Mouse (Mus musculus) liver, postnatal 0 days (tissue): Measurements from ENCODE around the gene Clybl. TPM values are rescaled to one million over a fixed set of nuclear protein-coding genes. Genes with fewer than 3 reads are reported as not detected.

Experiments
- ATAC-seq: fragments of 200-750 bp; cut with Nextera tagmentation; 2 replicates; pipeline ENCODE4 v1.8.0; 2017; ENCODE audit warnings: mild to moderate bottlenecking, moderate library complexity
- DNase-seq: peaks from one replicate; pipeline ENCODE4 v3.0.0-alpha.2; 2016
- H3K27ac ChIP-seq: fragments of 300-500 bp; sonication (generic); 2 replicates; pipeline ENCODE4 v1.5.1; 2014; ENCODE audit warnings: antibody characterized with exemption, moderate library complexity, mild to moderate bottlenecking, low read depth
- H3K27me3 ChIP-seq: fragments of 300-500 bp; sonication (generic); 2 replicates; pipeline ENCODE4 v1.6.1; 2014; ENCODE audit warnings: low read length, control low read depth, mixed read lengths; ENCODE audit not compliant: insufficient read depth
- H3K36me3 ChIP-seq: fragments of 300-500 bp; sonication (generic); replicated peaks from 2 replicates; pipeline ENCODE4 v1.6.1; 2014; ENCODE audit warnings: mild to moderate bottlenecking, control low read depth, low read length, moderate library complexity, mixed read lengths; ENCODE audit not compliant: insufficient read depth
- H3K4me1 ChIP-seq: fragments of 300-500 bp; sonication (generic); 2 replicates; pipeline ENCODE4 v1.6.1; 2014; ENCODE audit warnings: antibody characterized with exemption, mild to moderate bottlenecking, control low read depth; ENCODE audit not compliant: insufficient read depth
- H3K4me2 ChIP-seq: fragments of 300-500 bp; sonication (generic); 2 replicates; pipeline ENCODE4 v1.6.1; 2014; ENCODE audit warnings: low read depth, mild to moderate bottlenecking, low read length, moderate library complexity, mixed read lengths
- H3K4me3 ChIP-seq: fragments of 300-500 bp; sonication (generic); 2 replicates; pipeline ENCODE4 v1.5.1; 2014; ENCODE audit warnings: low read depth, low read length
- H3K9ac ChIP-seq: fragments of 300-500 bp; sonication (generic); replicated peaks from 2 replicates; pipeline ENCODE4 v1.6.1; 2014; ENCODE audit warnings: mild to moderate bottlenecking, moderate library complexity
- H3K9me3 ChIP-seq: fragments of 300-500 bp; sonication (generic); 2 replicates; pipeline ENCODE4 v1.6.1; 2016; ENCODE audit warnings: mild to moderate bottlenecking, control low read depth, low read length, mixed read lengths
- CTCF ChIP-seq: sonication (generic); IDR thresholded peaks from 2 replicates; pipeline ENCODE4 v1.5.1; 2016; ENCODE audit warnings: antibody characterized with exemption, low read depth
- EP300 ChIP-seq: IDR thresholded peaks from 2 replicates; pipeline ENCODE4 v1.6.1; 2016; ENCODE audit warnings: antibody characterized with exemption, low read depth, mild to moderate bottlenecking
- WGBS: fragments of 180-500 bp; shearing (Covaris S2); extraction: QIAGEN DNeasy Blood & Tissue Kit; methylation state at CpG from one replicate; pipeline ENCODE4 v1.1.7; 2014; ENCODE audit not compliant: insufficient replicate concordance; 5-methylcytosine and 5-hydroxymethylcytosine counted together
- polyA plus RNA-seq: library from polyadenylated mRNA; unstranded; fragments of >200 nt; fragmentation: Nextera tagmentation; extraction: Ambion mirVana; gene quantifications from 2 replicates; pipeline ENCODE4 v1.2.1, GENCODE M21; 2015

The Clybl gene
- polyA plus RNA-seq, 1 experiment from 2014 or later, result 36.0 TPM

GRCm38 (mm10) chr14:122341591-122342360, 160.3 kb downstream of the Clybl start:
- Histone ChIP-seq H3K27me3 (no peaks in the 10 kb centered on the region), H3K4me3 (no peak overlapping the region), H3K36me3 (no peaks in the 10 kb centered on the region), H3K4me2 (no peak overlapping the region), H3K9ac (no peak overlapping the region), H3K27ac (no peak overlapping the region), H3K9me3 (no peaks in the 10 kb centered on the region), H3K4me1 (no peaks in the 10 kb centered on the region)
- 43% methylated on average over 6 of the region's 6 CpGs for whole genome bisulfite sequencing
- DNase-seq (no peak), ATAC-seq (no peak)
- no peak for TF ChIP-seq EP300
- no peak for TF ChIP-seq CTCF

GRCm38 (mm10) chr14:122344272-122345224, 163.0 kb downstream of the Clybl start:
- WGBS, result 79% methylated on average over 18 of the region's 18 CpGs
- H3K4me1 ChIP-seq, result no peaks in the 10 kb centered on the region

GRCm38 (mm10) chr14:122348069-122348468, 166.6 kb downstream of the Clybl start:
- no peaks in the 10 kb centered on the region for H3K27me3 ChIP-seq
- no peaks in the 10 kb centered on the region for H3K36me3 ChIP-seq
- H3K4me2 ChIP-seq, result no peak overlapping the region
- no peaks in the 10 kb centered on the region for H3K4me1 ChIP-seq
- H3K4me3 ChIP-seq, result no peak overlapping the region
- DNase-seq, result no peak
- no peak overlapping the region for H3K9ac ChIP-seq
- ATAC-seq, result no peak
- no peaks in the 10 kb centered on the region for H3K9me3 ChIP-seq
- TF ChIP-seq CTCF (no peak), EP300 (no peak)
- no peak overlapping the region for H3K27ac ChIP-seq
- 75% methylated on average over 7 of the region's 7 CpGs for WGBS

More at GRCm38 (mm10) chr14:122344272-122345224, 163.0 kb downstream of the Clybl start:
- Histone ChIP-seq H3K9ac (no peak overlapping the region), H3K4me3 (no peak overlapping the region), H3K27me3 (no peaks in the 10 kb centered on the region), H3K4me2 (no peak overlapping the region), H3K9me3 (no peaks in the 10 kb centered on the region), H3K36me3 (no peaks in the 10 kb centered on the region), H3K27ac (no peak overlapping the region)
- ATAC-seq (no peak), DNase-seq (no peak)
- TF ChIP-seq CTCF, result no peak
- no peak for TF ChIP-seq EP300

GRCm38 (mm10) chr14:122349326-122349725, 167.8 kb downstream of the Clybl start:
- H3K4me1 ChIP-seq, result no peaks in the 10 kb centered on the region
- H3K27me3 ChIP-seq, result no peaks in the 10 kb centered on the region
- H3K36me3 ChIP-seq, result no peaks in the 10 kb centered on the region
- 82% methylated on average over 5 of the region's 5 CpGs for whole genome bisulfite sequencing
- H3K9ac ChIP-seq, result no peak overlapping the region
- ATAC-seq (no peak), DNase-seq (no peak)
- H3K4me3 ChIP-seq, result no peak overlapping the region
- H3K4me2 ChIP-seq, result no peak overlapping the region
- no peaks in the 10 kb centered on the region for H3K9me3 ChIP-seq
- TF ChIP-seq EP300 (no peak), CTCF (no peak)
- H3K27ac ChIP-seq, result no peak overlapping the region

GRCm38 (mm10) chr14:122349761-122350160, 168.3 kb downstream of the Clybl start:
- WGBS, result 88% methylated on average over 4 of the region's 4 CpGs
- DNase-seq (no peak), ATAC-seq (no peak)
- Histone ChIP-seq H3K9me3 (no peaks in the 10 kb centered on the region), H3K4me1 (no peaks in the 10 kb centered on the region), H3K27ac (no peak overlapping the region), H3K9ac (no peak overlapping the region), H3K4me2 (no peak overlapping the region), H3K36me3 (no peaks in the 10 kb centered on the region), H3K27me3 (no peaks in the 10 kb centered on the region), H3K4me3 (no peak overlapping the region)
- TF ChIP-seq CTCF, result no peak
- no peak for TF ChIP-seq EP300

GRCm38 (mm10) chr14:122350766-122351165, 169.3 kb downstream of the Clybl start:
- no peaks in the 10 kb centered on the region for H3K4me1 ChIP-seq
- H3K4me2 ChIP-seq, result no peak overlapping the region
- no peak for ATAC-seq
- TF ChIP-seq CTCF, result no peak
- TF ChIP-seq EP300, result no peak
- H3K36me3 ChIP-seq, result no peaks in the 10 kb centered on the region
- DNase-seq, result no peak
- 72% methylated on average over 8 of the region's 8 CpGs for WGBS
- no peak overlapping the region for H3K4me3 ChIP-seq
- H3K27ac ChIP-seq, result no peak overlapping the region
- no peak overlapping the region for H3K9ac ChIP-seq
- no peaks in the 10 kb centered on the region for H3K9me3 ChIP-seq
- H3K27me3 ChIP-seq, result no peaks in the 10 kb centered on the region
